Mouse (Mus musculus) ES-Bruce4 (cell line): ENCODE measurements around the gene S100a16.

Source experiments
- CTCF ChIP-seq: IDR thresholded peaks from one replicate; pipeline ENCODE4 v1.8.1; 2011; ENCODE audit warnings: low read depth, low read length
- POLR2A ChIP-seq: IDR thresholded peaks from one replicate; pipeline ENCODE4 v1.8.1; 2011; ENCODE audit warnings: low read length; ENCODE audit not compliant: insufficient read depth

DNA sequence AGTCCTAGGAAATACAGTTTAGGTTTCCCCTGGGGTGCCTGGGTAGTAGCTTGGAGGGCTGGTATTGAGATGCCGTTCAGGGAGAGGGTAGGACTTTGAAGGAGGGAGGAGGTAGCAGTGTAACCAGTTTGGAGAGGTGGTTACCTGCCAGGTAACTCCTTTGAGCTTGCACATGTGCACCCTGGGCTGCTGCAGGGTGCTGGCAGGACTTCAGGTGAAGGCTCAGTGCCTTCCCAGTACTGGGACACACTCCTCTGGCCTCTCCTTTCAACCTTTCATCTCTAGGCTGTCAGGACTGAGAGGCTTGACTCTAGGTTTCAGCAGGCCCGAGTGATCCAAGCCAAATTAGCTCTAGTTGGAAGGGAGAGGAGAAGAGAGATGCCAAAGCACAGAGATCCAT lies 11.0 kb upstream of the S100a16 start:
- TF ChIP-seq CTCF (no peak), POLR2A (no peak)
